Mouse (Mus musculus): Measurements from ENCODE around the gene Slc8b1.

- TF ChIP-seq EP300 (optimal IDR thresholded peaks at IDR 0.05) (no peak), CTCF (IDR thresholded peaks at IDR 0.05; ENCODE audit: low read depth) (no peak)
These were observed 15.8 kb upstream of the Slc8b1 start for GRCm38 (mm10) chr5:120495064-120495702.

Measured in stomach, postnatal 0 days (tissue).